Mouse (Mus musculus): ENCODE measurements around the gene Cdyl2. TPM values are rescaled to one million over a fixed set of nuclear protein-coding genes. Genes with fewer than 3 reads are reported as not detected.

The Cdyl2 gene
- polyA plus RNA-seq, 1 experiment from 2014 or later = 5.4 TPM

GRCm38 (mm10) chr8:116668977-116669376, 63.8 kb downstream of the Cdyl2 start:
- no peaks in the 10 kb centered on the region for H3K36me3 ChIP-seq
- no peak overlapping the region for H3K4me3 ChIP-seq (replicated peaks)
- H3K27ac ChIP-seq = no peak overlapping the region
- no peak overlapping the region for H3K9ac ChIP-seq
- ATAC-seq = no peak
- no peaks in the 10 kb centered on the region for H3K27me3 ChIP-seq (replicated peaks)
- WGBS = 93% methylated on average over 7 of the region's 7 CpGs
- no peaks in the 10 kb centered on the region for H3K4me1 ChIP-seq (replicated peaks)
- no peaks in the 10 kb centered on the region for H3K9me3 ChIP-seq
- no peak overlapping the region for H3K4me2 ChIP-seq (replicated peaks)

GRCm38 (mm10) chr8:116666781-116667325, 65.9 kb downstream of the Cdyl2 start:
- no peak overlapping the region for H3K27ac ChIP-seq
- no peak overlapping the region for H3K9ac ChIP-seq
- ATAC-seq = no peak
- no peaks in the 10 kb centered on the region for H3K27me3 ChIP-seq (replicated peaks)
- WGBS = 79% methylated on average over 11 of the region's 11 CpGs
- H3K4me1 ChIP-seq (replicated peaks) = no peaks in the 10 kb centered on the region
- H3K4me3 ChIP-seq (replicated peaks) = no peak overlapping the region
- no peaks in the 10 kb centered on the region for H3K9me3 ChIP-seq
- no peaks in the 10 kb centered on the region for H3K36me3 ChIP-seq
- no peak overlapping the region for H3K4me2 ChIP-seq (replicated peaks)

GRCm38 (mm10) chr8:116661521-116661920, 71.3 kb downstream of the Cdyl2 start:
- Histone ChIP-seq H3K4me2 (replicated peaks) (no peak overlapping the region), H3K27me3 (replicated peaks) (no peaks in the 10 kb centered on the region), H3K9me3 (no peaks in the 10 kb centered on the region), H3K4me1 (replicated peaks) (no peaks in the 10 kb centered on the region), H3K27ac (no peak overlapping the region), H3K4me3 (replicated peaks) (no peak overlapping the region), H3K9ac (no peak overlapping the region), H3K36me3 (no peaks in the 10 kb centered on the region)
- 93% methylated on average over 1 of the region's 1 CpGs for WGBS
- no peak for ATAC-seq

- no peak overlapping the region for H3K4me2 ChIP-seq (replicated peaks)
- no peaks in the 10 kb centered on the region for H3K36me3 ChIP-seq
- peaks cover 4% of the 10 kb centered on the region for H3K4me1 ChIP-seq (replicated peaks)
- H3K27me3 ChIP-seq (replicated peaks) = no peaks in the 10 kb centered on the region
- H3K27ac ChIP-seq = no peak overlapping the region
- no peaks in the 10 kb centered on the region for H3K9me3 ChIP-seq
- 85% methylated on average over 3 of the region's 3 CpGs for WGBS
- H3K9ac ChIP-seq = no peak overlapping the region
- no peak for ATAC-seq
- no peak overlapping the region for H3K4me3 ChIP-seq (replicated peaks)
These were observed 76.0 kb downstream of the Cdyl2 start for GRCm38 (mm10) chr8:116656811-116657210.

GRCm38 (mm10) chr8:116654881-116655280, 77.9 kb downstream of the Cdyl2 start:
- Histone ChIP-seq H3K27me3 (replicated peaks) (no peaks in the 10 kb centered on the region), H3K36me3 (no peaks in the 10 kb centered on the region), H3K9me3 (no peaks in the 10 kb centered on the region), H3K4me3 (replicated peaks) (no peak overlapping the region), H3K4me1 (replicated peaks) (peaks cover 4% of the 10 kb centered on the region), H3K4me2 (replicated peaks) (no peak overlapping the region), H3K27ac (no peak overlapping the region), H3K9ac (no peak overlapping the region)
- 70% methylated on average over 3 of the region's 3 CpGs for WGBS
- no peak for ATAC-seq

GRCm38 (mm10) chr8:116652949-116653348, 79.8 kb downstream of the Cdyl2 start:
- H3K4me2 ChIP-seq (replicated peaks) = no peak overlapping the region
- no peak overlapping the region for H3K27ac ChIP-seq
- H3K9ac ChIP-seq = no peak overlapping the region
- WGBS = 61% methylated on average over 4 of the region's 4 CpGs
- no peaks in the 10 kb centered on the region for H3K36me3 ChIP-seq
- no peak overlapping the region for H3K4me3 ChIP-seq (replicated peaks)
- ATAC-seq = peak; percentile 82
- H3K27me3 ChIP-seq (replicated peaks) = no peaks in the 10 kb centered on the region
- H3K9me3 ChIP-seq = no peaks in the 10 kb centered on the region
- peaks cover 4% of the 10 kb centered on the region for H3K4me1 ChIP-seq (replicated peaks)

DNA sequence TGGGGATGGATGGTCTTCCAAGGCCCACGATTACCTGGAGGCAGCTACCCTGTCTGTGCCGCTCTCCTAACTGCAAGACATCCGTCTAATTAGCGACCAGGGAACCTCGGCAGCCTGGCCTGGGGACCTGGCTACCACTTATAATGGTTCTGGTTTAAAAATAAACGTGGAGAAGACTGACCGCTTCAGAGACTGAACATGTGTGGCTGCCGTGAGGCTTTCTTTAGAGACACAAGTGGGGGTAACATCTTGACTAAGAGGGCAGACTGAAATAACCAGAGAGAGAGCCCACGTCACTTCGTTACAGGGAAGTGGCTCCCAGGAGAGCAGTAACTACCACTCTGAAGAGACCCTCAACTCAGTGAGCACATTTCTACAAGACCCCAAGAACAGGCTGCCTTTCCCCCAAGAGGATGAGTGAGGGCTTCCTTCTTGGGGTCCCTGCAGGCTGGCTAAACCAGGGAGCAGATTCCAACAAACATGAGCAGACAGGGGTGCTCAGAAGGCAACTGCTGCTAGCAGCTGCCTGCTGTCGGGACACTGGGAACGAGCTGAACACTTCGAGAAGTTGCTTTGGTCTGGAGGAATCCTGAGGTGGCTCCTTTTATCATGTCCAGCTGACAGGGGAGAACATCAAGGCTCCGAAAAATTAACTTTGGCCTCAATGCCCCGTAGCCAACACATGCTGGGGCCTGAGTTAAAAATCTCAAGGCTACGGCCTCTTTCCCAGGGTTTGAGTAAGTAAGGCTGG, 82.6 kb downstream of the Cdyl2 start:
- no peak overlapping the region for H3K9ac ChIP-seq
- peaks cover 4% of the 10 kb centered on the region for H3K4me1 ChIP-seq (replicated peaks)
- H3K4me3 ChIP-seq (replicated peaks) = no peak overlapping the region
- WGBS = 74% methylated on average over 16 of the region's 16 CpGs
- no peaks in the 10 kb centered on the region for H3K9me3 ChIP-seq
- no peak overlapping the region for H3K27ac ChIP-seq
- no peaks in the 10 kb centered on the region for H3K27me3 ChIP-seq (replicated peaks)
- H3K4me2 ChIP-seq (replicated peaks) = no peak overlapping the region
- no peaks in the 10 kb centered on the region for H3K36me3 ChIP-seq
- ATAC-seq = no peak

GRCm38 (mm10) chr8:116645376-116645775, 87.4 kb downstream of the Cdyl2 start:
- no peak for ATAC-seq
- WGBS = 74% methylated on average over 4 of the region's 4 CpGs

DNA sequence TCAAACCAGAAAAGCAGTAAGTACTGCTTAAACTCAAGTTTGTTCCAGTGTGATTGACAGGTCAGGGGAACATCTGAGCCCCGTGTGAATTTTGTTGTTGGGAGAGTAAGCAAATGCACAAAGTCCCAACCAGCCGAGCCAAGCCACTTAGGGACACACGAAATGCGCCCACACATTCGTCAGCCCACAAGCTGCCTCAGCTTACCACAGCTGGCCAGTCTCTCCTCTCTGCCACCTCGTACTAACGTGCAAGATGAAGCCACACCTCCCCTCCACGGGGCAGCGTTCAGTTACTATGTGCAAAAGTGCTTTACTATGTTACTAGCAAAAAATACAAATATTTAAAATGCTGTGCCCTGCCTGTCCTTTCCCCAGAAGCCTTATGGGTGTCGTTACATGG, 91.9 kb downstream of the Cdyl2 start:
- Histone ChIP-seq H3K27me3 (replicated peaks) (no peaks in the 10 kb centered on the region), H3K27ac (no peak overlapping the region), H3K4me2 (replicated peaks) (no peak overlapping the region), H3K4me1 (replicated peaks) (no peaks in the 10 kb centered on the region), H3K9me3 (no peaks in the 10 kb centered on the region), H3K36me3 (no peaks in the 10 kb centered on the region), H3K9ac (no peak overlapping the region), H3K4me3 (replicated peaks) (no peak overlapping the region)
- no peak for ATAC-seq
- 78% methylated on average over 10 of the region's 10 CpGs for WGBS

More at GRCm38 (mm10) chr8:116645376-116645775, 87.4 kb downstream of the Cdyl2 start:
- Histone ChIP-seq H3K4me1 (replicated peaks) (no peaks in the 10 kb centered on the region), H3K27ac (no peak overlapping the region), H3K36me3 (no peaks in the 10 kb centered on the region), H3K9ac (no peak overlapping the region), H3K4me3 (replicated peaks) (no peak overlapping the region), H3K4me2 (replicated peaks) (no peak overlapping the region), H3K27me3 (replicated peaks) (no peaks in the 10 kb centered on the region), H3K9me3 (no peaks in the 10 kb centered on the region)

GRCm38 (mm10) chr8:116637998-116638397, 94.8 kb downstream of the Cdyl2 start:
- no peak for ATAC-seq
- no peaks in the 10 kb centered on the region for H3K4me1 ChIP-seq (replicated peaks)
- H3K9me3 ChIP-seq = no peaks in the 10 kb centered on the region
- no peak overlapping the region for H3K9ac ChIP-seq
- no peak overlapping the region for H3K27ac ChIP-seq
- H3K27me3 ChIP-seq (replicated peaks) = no peaks in the 10 kb centered on the region
- no peak overlapping the region for H3K4me2 ChIP-seq (replicated peaks)
- no peak overlapping the region for H3K4me3 ChIP-seq (replicated peaks)
- H3K36me3 ChIP-seq = no peaks in the 10 kb centered on the region
- WGBS = 81% methylated on average over 4 of the region's 4 CpGs

- Histone ChIP-seq H3K9ac (no peak overlapping the region), H3K27me3 (replicated peaks) (no peaks in the 10 kb centered on the region), H3K9me3 (no peaks in the 10 kb centered on the region), H3K36me3 (no peaks in the 10 kb centered on the region), H3K4me2 (replicated peaks) (no peak overlapping the region), H3K4me1 (replicated peaks) (no peaks in the 10 kb centered on the region), H3K4me3 (replicated peaks) (no peak overlapping the region), H3K27ac (no peak overlapping the region)
- WGBS = 90% methylated on average over 7 of the region's 7 CpGs
- ATAC-seq = no peak
These were observed 95.6 kb downstream of the Cdyl2 start for GRCm38 (mm10) chr8:116637193-116637592.

- Histone ChIP-seq H3K27me3 (replicated peaks) (no peaks in the 10 kb centered on the region), H3K4me3 (replicated peaks) (no peak overlapping the region), H3K4me2 (replicated peaks) (no peak overlapping the region), H3K9ac (no peak overlapping the region), H3K27ac (no peak overlapping the region), H3K9me3 (no peaks in the 10 kb centered on the region), H3K4me1 (replicated peaks) (no peaks in the 10 kb centered on the region), H3K36me3 (no peaks in the 10 kb centered on the region)
- ATAC-seq = no peak
- WGBS = 82% methylated on average over 10 of the region's 10 CpGs
These were observed 96.4 kb downstream of the Cdyl2 start for GRCm38 (mm10) chr8:116636396-116636795.

GRCm38 (mm10) chr8:116635972-116636371, 96.8 kb downstream of the Cdyl2 start:
- Histone ChIP-seq H3K27me3 (replicated peaks) (no peaks in the 10 kb centered on the region), H3K36me3 (no peaks in the 10 kb centered on the region), H3K4me1 (replicated peaks) (no peaks in the 10 kb centered on the region), H3K9ac (no peak overlapping the region), H3K4me2 (replicated peaks) (no peak overlapping the region), H3K27ac (no peak overlapping the region), H3K4me3 (replicated peaks) (no peak overlapping the region), H3K9me3 (no peaks in the 10 kb centered on the region)
- WGBS = 79% methylated on average over 8 of the region's 8 CpGs
- ATAC-seq = no peak
